Mouse (Mus musculus) v-Abl transformed pro-B cells (cell line): ENCODE results near the gene Ttc26.
"Not testable (repeated sequence)": the region's sequence is repeated elsewhere in the genome, so short reads cannot be mapped to it uniquely, and the experiment has no call there.

Experiments used
- in situ Hi-C, 2 experiments: fragments of 400-800 bp; cut with MboI; formaldehyde crosslinking; loops; one replicate each; pipeline ENCODE4 v1.15.1; 2025; ENCODE audit not compliant: unreplicated experiment in 2 of 2

The Ttc26 gene

GRCm38 (mm10) chr6:38448295-38448694 is 67.0 kb downstream of the Ttc26 start:
- in situ Hi-C loops = no loop called here

GRCm38 (mm10) chr6:38453049-38453448 is 71.8 kb downstream of the Ttc26 start:
- in situ Hi-C loops = no loop called here

GRCm38 (mm10) chr6:38456425-38456824 is 75.2 kb downstream of the Ttc26 start:
- in situ Hi-C loops = not testable (repeated sequence)

DNA sequence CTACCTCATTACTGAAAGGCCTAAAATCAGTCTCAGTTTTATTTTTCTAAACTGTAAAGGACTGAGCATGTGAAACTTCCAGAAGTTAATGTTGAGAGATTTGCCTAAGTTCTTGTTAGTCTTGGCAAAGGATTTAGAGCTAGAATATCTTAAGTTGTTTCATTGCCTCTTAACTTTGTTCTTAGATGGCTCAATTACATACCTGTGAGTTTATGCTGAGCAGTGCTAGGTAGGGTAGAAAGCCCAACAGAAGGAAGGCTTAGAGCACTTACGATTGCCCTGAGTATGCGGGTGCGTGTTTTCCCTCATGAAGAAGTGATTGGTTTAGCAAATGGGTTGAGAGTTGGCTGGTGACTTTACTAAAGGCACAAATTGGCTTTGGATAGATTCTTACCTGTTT is 76.8 kb downstream of the Ttc26 start:
- in situ Hi-C loops = no loop called here

GRCm38 (mm10) chr6:38469591-38469990 is 88.3 kb downstream of the Ttc26 start:
- in situ Hi-C loops = no loop called here
